Mouse (Mus musculus) myocyte (in vitro differentiated cells): ENCODE data around the gene Gm42906. TPM values are rescaled to one million over a fixed set of nuclear protein-coding genes. Genes with fewer than 3 reads are reported as not detected.

Source experiments
- H3K27me3 ChIP-seq: one replicate; pipeline ENCODE4 v1.6.1; 2011; ENCODE audit not compliant: control insufficient read depth, insufficient read depth, insufficient read length
- H3K36me3 ChIP-seq: one replicate; pipeline ENCODE4 v1.6.1; 2011; ENCODE audit not compliant: control insufficient read depth, insufficient read depth
- H3K4me2 ChIP-seq: one replicate; pipeline ENCODE4 v1.6.1; 2011; ENCODE audit warnings: low read depth, control low read depth
- H3K4me3 ChIP-seq: one replicate; pipeline ENCODE4 v1.5.1; 2011; ENCODE audit warnings: mild to moderate bottlenecking, control low read depth, moderate library complexity
- H3K79me2 ChIP-seq: one replicate; pipeline ENCODE4 v1.6.1; 2011; ENCODE audit not compliant: control insufficient read depth, insufficient read depth
- H3ac ChIP-seq: one replicate; pipeline ENCODE4 v1.6.1; 2011; ENCODE audit not compliant: control insufficient read depth, insufficient read length
- CEBPB ChIP-seq: IDR thresholded peaks from 2 replicates; pipeline ENCODE4 v1.6.1; 2011; ENCODE audit warnings: mild to moderate bottlenecking, moderate library complexity; ENCODE audit not compliant: poor library complexity, insufficient read depth, severe bottlenecking
- E2F4 ChIP-seq: IDR thresholded peaks from one replicate; pipeline ENCODE4 v1.6.1; 2011; ENCODE audit warnings: mild to moderate bottlenecking, control low read depth, moderate library complexity; ENCODE audit not compliant: insufficient read depth
- MAX ChIP-seq: IDR thresholded peaks from one replicate; pipeline ENCODE4 v1.6.1; 2011; ENCODE audit warnings: low read depth, mild to moderate bottlenecking, control low read depth
- MYOD1 ChIP-seq, 3 experiments: IDR thresholded peaks; one replicate each; pipeline ENCODE4 v1.6.1; 2011; ENCODE audit warnings: control low read depth in 2 of 3, low read depth in 2 of 3, mild to moderate bottlenecking in 2 of 3, moderate library complexity in 1 of 3; ENCODE audit not compliant: insufficient read length in 2 of 3, control insufficient read depth in 1 of 3
- MYOG ChIP-seq, 3 experiments: IDR thresholded peaks; one replicate each; pipeline ENCODE4 v1.6.1; 2011; ENCODE audit warnings: control low read depth in 2 of 3, low read depth in 2 of 3, mild to moderate bottlenecking in 2 of 3; ENCODE audit not compliant: insufficient read length in 2 of 3, control insufficient read depth in 1 of 3, insufficient read depth in 1 of 3
- POLR2A ChIP-seq: IDR thresholded peaks from one replicate; pipeline ENCODE4 v1.6.1; 2011; ENCODE audit warnings: low read depth, mild to moderate bottlenecking, control low read depth, moderate library complexity; ENCODE audit not compliant: insufficient read length
- POLR2AphosphoS2 ChIP-seq: IDR thresholded peaks from one replicate; pipeline ENCODE4 v1.6.1; 2011; ENCODE audit warnings: low read depth, control low read depth; ENCODE audit not compliant: insufficient read length
- REST ChIP-seq: IDR thresholded peaks from one replicate; pipeline ENCODE4 v1.6.1; 2011; ENCODE audit warnings: mild to moderate bottlenecking, control low read depth, moderate library complexity; ENCODE audit not compliant: insufficient read depth, insufficient read length
- SRF ChIP-seq: IDR thresholded peaks from one replicate; pipeline ENCODE4 v1.6.1; 2011; ENCODE audit warnings: low read depth; ENCODE audit not compliant: control insufficient read depth, insufficient read length
- TCF12 ChIP-seq: IDR thresholded peaks from one replicate; pipeline ENCODE4 v1.6.1; 2011; ENCODE audit warnings: mild to moderate bottlenecking, control low read depth; ENCODE audit not compliant: poor library complexity, insufficient read depth, severe bottlenecking
- TCF3 ChIP-seq: IDR thresholded peaks from one replicate; pipeline ENCODE4 v1.6.1; 2011; ENCODE audit warnings: low read depth, control low read depth; ENCODE audit not compliant: insufficient read length
- USF1 ChIP-seq: IDR thresholded peaks from one replicate; pipeline ENCODE4 v1.6.1; 2011; ENCODE audit warnings: low read depth, mild to moderate bottlenecking, control low read depth, moderate library complexity
- polyA plus RNA-seq: library from polyadenylated mRNA; unstranded; fragments of >200 nt; fragmentation: generic; extraction: Trizol; gene quantifications from one replicate; pipeline ENCODE4 v1.2.1, GENCODE M21; 2012; ENCODE audit warnings: missing spikeins

Gene Gm42906
- polyA plus RNA-seq, 1 experiment, result not detected

- TF ChIP-seq SRF, result no peak
- TF ChIP-seq TCF3, result no peak
- no peak for TF ChIP-seq USF1
- no peak for TF ChIP-seq POLR2A
- TF ChIP-seq REST, result no peak
- no peak for TF ChIP-seq POLR2AphosphoS2
- TF ChIP-seq MYOG (IDR thresholded peaks at IDR 0.05; ENCODE audit: control insufficient read depth in 1 of 3, insufficient read depth in 1 of 3, insufficient read length in 2 of 3, low read depth in 2 of 3), result no peak
- no peak for TF ChIP-seq TCF12
- no peak for TF ChIP-seq E2F4
- no peak for TF ChIP-seq MAX
- TF ChIP-seq CEBPB, result no peak
- no peak for TF ChIP-seq MYOD1 (IDR thresholded peaks at IDR 0.05; ENCODE audit: control insufficient read depth in 1 of 3, insufficient read length in 2 of 3, low read depth in 2 of 3)
- H3ac ChIP-seq, result no peak overlapping the region
These were observed 48.1 kb downstream of the Gm42906 start for GRCm38 (mm10) chr5:151379896-151380295.

GRCm38 (mm10) chr5:151379210-151379609, 48.8 kb downstream of the Gm42906 start:
- no peaks in the 10 kb centered on the region for H3K27me3 ChIP-seq

More at GRCm38 (mm10) chr5:151379896-151380295, 48.1 kb downstream of the Gm42906 start:
- H3K27me3 ChIP-seq, result no peaks in the 10 kb centered on the region
- no peaks in the 10 kb centered on the region for H3K79me2 ChIP-seq
- no peak overlapping the region for H3K4me3 ChIP-seq
- no peak overlapping the region for H3K4me2 ChIP-seq
- no peaks in the 10 kb centered on the region for H3K36me3 ChIP-seq

GRCm38 (mm10) chr5:151376931-151377330, 51.0 kb downstream of the Gm42906 start:
- TF ChIP-seq MAX, result no peak
- no peak for TF ChIP-seq TCF3
- no peak for TF ChIP-seq TCF12
- TF ChIP-seq REST, result no peak
- TF ChIP-seq MYOG (IDR thresholded peaks at IDR 0.05; ENCODE audit: control insufficient read depth in 1 of 3, insufficient read depth in 1 of 3, insufficient read length in 2 of 3, low read depth in 2 of 3), result no peak
- TF ChIP-seq MYOD1 (IDR thresholded peaks at IDR 0.05; ENCODE audit: control insufficient read depth in 1 of 3, insufficient read length in 2 of 3, low read depth in 2 of 3), result no peak
- TF ChIP-seq USF1, result no peak
- TF ChIP-seq E2F4, result no peak
- TF ChIP-seq CEBPB, result no peak
- TF ChIP-seq POLR2AphosphoS2, result no peak
- no peak for TF ChIP-seq POLR2A
- TF ChIP-seq SRF, result no peak
- Histone ChIP-seq H3K4me3 (no peak overlapping the region), H3K36me3 (no peaks in the 10 kb centered on the region), H3K27me3 (no peaks in the 10 kb centered on the region), H3K4me2 (peak overlapping the region; percentile 47), H3K79me2 (no peaks in the 10 kb centered on the region), H3ac (no peak overlapping the region)

More at GRCm38 (mm10) chr5:151379210-151379609, 48.8 kb downstream of the Gm42906 start:
- Histone ChIP-seq H3K79me2 (no peaks in the 10 kb centered on the region), H3K36me3 (no peaks in the 10 kb centered on the region), H3K4me3 (no peak overlapping the region), H3ac (no peak overlapping the region), H3K4me2 (peak overlapping the region; percentile 10)
- TF ChIP-seq MYOD1 (IDR thresholded peaks at IDR 0.05; ENCODE audit: control insufficient read depth in 1 of 3, insufficient read length in 2 of 3, low read depth in 2 of 3) (peak in 2 of 3 experiments; percentile 26 to 68), POLR2A (no peak)

GRCm38 (mm10) chr5:151374825-151375224, 53.1 kb downstream of the Gm42906 start:
- Histone ChIP-seq H3K4me3 (no peak overlapping the region), H3K27me3 (no peaks in the 10 kb centered on the region), H3K4me2 (peak overlapping the region; percentile 19), H3K79me2 (no peaks in the 10 kb centered on the region), H3ac (no peak overlapping the region), H3K36me3 (no peaks in the 10 kb centered on the region)
- peak; percentile 55; the same call in 1 of the 2 replicates for TF ChIP-seq CEBPB
- TF ChIP-seq MYOG (IDR thresholded peaks at IDR 0.05; ENCODE audit: control insufficient read depth in 1 of 3, insufficient read depth in 1 of 3, insufficient read length in 2 of 3, low read depth in 2 of 3), result no peak

GRCm38 (mm10) chr5:151371130-151371529, 56.8 kb downstream of the Gm42906 start:
- Histone ChIP-seq H3K4me3 (no peak overlapping the region), H3K27me3 (no peaks in the 10 kb centered on the region), H3K79me2 (peaks cover 7% of the 10 kb centered on the region), H3K4me2 (peak overlapping the region; percentile 68), H3K36me3 (no peaks in the 10 kb centered on the region), H3ac (no peak overlapping the region)
- TF ChIP-seq MAX (no peak), POLR2AphosphoS2 (no peak), CEBPB (no peak), USF1 (no peak), SRF (no peak), TCF3 (no peak), REST (no peak), MYOD1 (IDR thresholded peaks at IDR 0.05; ENCODE audit: control insufficient read depth in 1 of 3, insufficient read length in 2 of 3, low read depth in 2 of 3) (peak in 2 of 3 experiments; percentile 7 to 32), TCF12 (peak; percentile 13), E2F4 (no peak)
